Mouse (Mus musculus): ENCODE data around the gene Gdap1l1.
"Not testable (repeated sequence)": the region's sequence is repeated elsewhere in the genome, so short reads cannot be mapped to it uniquely, and the experiment has no call there.

DNA sequence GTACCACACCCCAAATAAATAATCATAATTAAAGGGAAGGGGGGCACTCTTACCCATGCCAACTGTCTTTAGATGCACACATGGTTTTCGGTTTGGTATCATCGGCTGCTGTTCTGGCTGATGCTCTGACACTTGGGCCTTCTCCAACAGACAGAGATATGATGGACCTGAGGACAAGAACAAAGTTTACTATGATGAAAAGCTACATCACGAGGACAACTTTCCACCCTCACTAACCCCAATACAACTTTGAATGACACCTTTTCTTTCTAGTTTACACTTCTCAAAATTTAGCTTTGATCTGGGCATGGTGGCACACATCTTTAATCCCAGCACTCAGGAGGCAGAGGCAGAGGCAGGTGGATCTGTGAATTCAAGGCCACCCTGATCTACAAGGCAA lies 26.9 kb upstream of the Gdap1l1 start:
- not testable (repeated sequence) for TF ChIP-seq MYOD1 (IDR thresholded peaks at IDR 0.05; ENCODE audit: control insufficient read depth in 1 of 3, insufficient read length in 2 of 3, low read depth in 2 of 3); POLR2A (IDR thresholded peaks at IDR 0.05; ENCODE audit: insufficient read length, low read depth); E2F4 (IDR thresholded peaks at IDR 0.05; ENCODE audit: insufficient read depth)

All from myocyte (in vitro differentiated cells).